Mouse (Mus musculus) ES-E14 (cell line): Measurements from ENCODE around the gene A3galt2.

Source experiments
- CHD2 ChIP-seq: IDR thresholded peaks from 2 replicates; pipeline ENCODE4 v1.6.1; 2014; ENCODE audit warnings: mild to moderate bottlenecking, low read depth, low read length, inconsistent platforms
- MAFK ChIP-seq: IDR thresholded peaks from 2 replicates; pipeline ENCODE4 v1.6.1; 2014; ENCODE audit warnings: mild to moderate bottlenecking, low read depth, low read length, inconsistent platforms; ENCODE audit not compliant: insufficient read depth
- ZNF384 ChIP-seq: IDR thresholded peaks from 2 replicates; pipeline ENCODE4 v1.6.1; 2012; ENCODE audit warnings: low read depth, low read length, inconsistent platforms

GRCm38 (mm10) chr4:128741906-128742305 is 13.3 kb upstream of the A3galt2 start:
- TF ChIP-seq MAFK (no peak), ZNF384 (no peak), CHD2 (no peak)
